Mouse (Mus musculus): ENCODE measurements around the gene Nalcn. TPM values are rescaled to one million over a fixed set of nuclear protein-coding genes. Genes with fewer than 3 reads are reported as not detected.

Gene Nalcn
- polyA plus RNA-seq, 1 experiment from 2014 or later: 14.1 TPM

DNA sequence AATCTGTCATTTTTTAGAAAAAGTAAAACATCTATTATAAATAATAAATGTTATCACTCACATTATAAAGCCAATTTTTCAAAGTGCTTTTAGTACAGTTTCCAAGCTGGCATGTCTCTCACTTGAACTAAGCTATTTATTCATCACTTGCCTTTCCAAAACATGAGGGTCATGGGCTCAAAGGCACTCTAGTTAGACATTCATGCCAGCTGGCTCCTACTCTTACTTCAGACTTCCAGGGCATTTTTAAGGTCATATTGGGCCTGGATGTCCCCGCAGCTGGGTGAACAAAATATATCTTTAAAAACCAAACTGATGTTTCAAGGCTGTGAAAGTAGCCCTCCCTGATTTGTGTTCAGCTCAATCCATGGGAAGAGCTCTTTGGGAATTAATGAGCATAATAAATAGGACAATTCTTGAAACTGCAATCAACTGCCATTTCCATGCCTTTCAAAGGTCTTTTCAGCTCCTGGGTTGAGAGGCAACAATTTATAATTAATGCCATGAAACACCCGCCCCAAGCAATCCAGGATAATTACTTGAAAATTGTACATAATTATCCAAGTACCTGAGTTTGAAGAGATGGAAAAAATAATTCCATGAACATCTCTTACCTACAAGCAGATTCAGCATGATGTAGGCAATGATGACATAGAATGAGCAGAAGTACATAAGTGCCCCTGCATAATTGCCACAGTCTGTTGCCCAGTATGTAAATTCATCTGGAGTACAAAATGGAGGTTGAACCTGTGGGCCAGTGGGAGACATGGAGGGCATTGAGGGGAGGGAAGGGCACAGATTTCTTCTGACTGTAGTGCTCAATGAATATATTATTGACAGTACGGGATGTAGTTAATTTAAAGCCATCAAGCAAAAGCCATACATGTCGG is 335.6 kb downstream of the Nalcn start:
- no peaks in the 10 kb centered on the region for H3K27me3 ChIP-seq (replicated peaks; ENCODE audit: control insufficient read depth, insufficient read depth, low read length)
- H3K27ac ChIP-seq (ENCODE audit: low read depth, low read length): no peak overlapping the region
- H3K4me1 ChIP-seq (ENCODE audit: control insufficient read depth, insufficient read depth, low read depth, low read length): no peaks in the 10 kb centered on the region
- WGBS: 77% methylated on average over 4 of the region's 4 CpGs
- H3K4me2 ChIP-seq (ENCODE audit: low read length): no peak overlapping the region
- H3K36me3 ChIP-seq (ENCODE audit: control insufficient read depth, insufficient read depth, low read length): peaks cover 6% of the 10 kb centered on the region; the same call in 1 of the 2 replicates
- ATAC-seq: no peak
- H3K9me3 ChIP-seq (ENCODE audit: control insufficient read depth, low read length): no peaks in the 10 kb centered on the region
- H3K4me3 ChIP-seq (ENCODE audit: low read length): no peak overlapping the region
- H3K9ac ChIP-seq (ENCODE audit: low read depth, low read length): no peak overlapping the region

DNA sequence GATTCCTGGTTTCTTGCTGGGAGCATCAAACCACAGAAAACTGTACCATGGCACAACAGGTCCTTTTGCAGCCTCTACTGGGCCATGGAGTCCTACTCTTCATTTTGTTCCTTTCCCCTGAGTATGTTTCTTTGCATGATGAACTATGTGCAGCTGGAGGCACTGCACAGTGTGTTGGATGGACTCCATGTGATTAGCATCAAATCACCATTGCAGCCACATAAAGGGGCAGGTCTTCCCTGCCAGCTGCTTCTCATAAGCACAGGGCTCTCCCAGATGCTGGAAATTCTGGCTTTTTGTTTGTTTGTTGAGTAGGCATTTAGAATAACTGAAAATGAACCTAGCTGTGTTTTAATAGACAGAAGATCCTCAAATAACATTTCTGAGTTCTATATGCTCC is 344.8 kb downstream of the Nalcn start:
- ATAC-seq: no peak

GRCm38 (mm10) chr14:123272121-123272520 is 354.8 kb downstream of the Nalcn start:
- Histone ChIP-seq H3K36me3 (ENCODE audit: control insufficient read depth, insufficient read depth, low read length) (no peaks in the 10 kb centered on the region), H3K9me3 (ENCODE audit: control insufficient read depth, low read length) (no peaks in the 10 kb centered on the region), H3K4me3 (ENCODE audit: low read length) (no peak overlapping the region), H3K4me1 (ENCODE audit: control insufficient read depth, insufficient read depth, low read depth, low read length) (no peaks in the 10 kb centered on the region), H3K9ac (ENCODE audit: low read depth, low read length) (no peak overlapping the region), H3K27ac (ENCODE audit: low read depth, low read length) (no peak overlapping the region), H3K4me2 (ENCODE audit: low read length) (no peak overlapping the region), H3K27me3 (replicated peaks; ENCODE audit: control insufficient read depth, insufficient read depth, low read length) (no peaks in the 10 kb centered on the region)
- 66% methylated on average over 2 of the region's 2 CpGs for WGBS
- no peak for ATAC-seq

More for the DNA sequence above, 344.8 kb downstream of the Nalcn start:
- Histone ChIP-seq H3K27ac (ENCODE audit: low read depth, low read length) (no peak overlapping the region), H3K27me3 (replicated peaks; ENCODE audit: control insufficient read depth, insufficient read depth, low read length) (no peaks in the 10 kb centered on the region), H3K4me3 (ENCODE audit: low read length) (no peak overlapping the region), H3K9me3 (ENCODE audit: control insufficient read depth, low read length) (no peaks in the 10 kb centered on the region), H3K36me3 (ENCODE audit: control insufficient read depth, insufficient read depth, low read length) (peaks cover 4% of the 10 kb centered on the region; the same call in 1 of the 2 replicates), H3K4me1 (ENCODE audit: control insufficient read depth, insufficient read depth, low read depth, low read length) (no peaks in the 10 kb centered on the region), H3K4me2 (ENCODE audit: low read length) (no peak overlapping the region), H3K9ac (ENCODE audit: low read depth, low read length) (no peak overlapping the region)

DNA sequence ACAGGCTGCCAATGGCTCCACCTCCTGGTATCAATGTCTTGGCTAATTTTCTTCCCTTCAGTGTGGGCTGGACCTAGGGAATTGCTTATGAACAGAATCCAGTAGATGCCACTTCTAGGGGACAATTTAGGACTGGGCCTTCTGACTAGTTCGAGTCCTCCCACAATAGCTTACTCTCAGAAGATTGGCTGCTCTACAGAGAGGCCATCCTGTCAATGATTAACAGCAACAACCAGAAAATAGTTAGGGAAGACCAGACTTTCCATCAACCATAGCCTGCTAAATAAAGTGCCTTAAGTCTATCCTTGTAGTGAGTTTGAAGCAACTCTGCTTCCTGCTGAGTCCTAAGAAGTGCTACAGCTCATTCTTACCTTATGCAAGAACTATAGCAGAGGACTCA is 386.2 kb downstream of the Nalcn start:
- Histone ChIP-seq H3K9me3 (ENCODE audit: control insufficient read depth, low read length) (no peaks in the 10 kb centered on the region), H3K4me3 (ENCODE audit: low read length) (no peak overlapping the region), H3K36me3 (ENCODE audit: control insufficient read depth, insufficient read depth, low read length) (no peaks in the 10 kb centered on the region), H3K4me1 (ENCODE audit: control insufficient read depth, insufficient read depth, low read depth, low read length) (no peaks in the 10 kb centered on the region), H3K4me2 (ENCODE audit: low read length) (no peak overlapping the region), H3K27ac (ENCODE audit: low read depth, low read length) (no peak overlapping the region), H3K27me3 (replicated peaks; ENCODE audit: control insufficient read depth, insufficient read depth, low read length) (no peaks in the 10 kb centered on the region), H3K9ac (ENCODE audit: low read depth, low read length) (no peak overlapping the region)
- 71% methylated on average over 1 of the region's 1 CpGs for WGBS
- no peak for ATAC-seq

DNA sequence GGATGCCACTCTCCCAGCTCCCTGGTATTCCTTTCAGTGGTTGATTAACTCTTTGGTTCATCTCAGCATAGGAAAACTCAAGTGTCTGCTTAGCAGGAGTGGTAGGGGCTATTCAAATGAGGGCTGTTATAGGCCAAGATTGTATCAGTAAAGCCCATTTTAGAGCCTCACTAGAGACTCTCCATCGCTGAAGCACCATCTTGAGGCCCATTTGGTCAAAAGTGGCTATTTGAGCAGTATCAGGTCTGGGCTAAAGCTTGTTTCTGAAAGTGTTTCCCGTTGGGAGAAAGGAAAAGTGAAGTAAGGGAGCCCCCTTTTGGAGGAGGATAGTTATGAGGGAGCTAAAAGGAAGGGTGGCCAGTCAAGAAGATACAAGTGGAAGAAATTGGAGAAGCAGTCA is 387.0 kb downstream of the Nalcn start:
- H3K36me3 ChIP-seq (ENCODE audit: control insufficient read depth, insufficient read depth, low read length): no peaks in the 10 kb centered on the region
- H3K9me3 ChIP-seq (ENCODE audit: control insufficient read depth, low read length): no peaks in the 10 kb centered on the region
- ATAC-seq: peak; percentile 65
- no peaks in the 10 kb centered on the region for H3K4me1 ChIP-seq (ENCODE audit: control insufficient read depth, insufficient read depth, low read depth, low read length)
- no peak overlapping the region for H3K27ac ChIP-seq (ENCODE audit: low read depth, low read length)
- WGBS: 9% methylated on average over 2 of the region's 2 CpGs
- no peaks in the 10 kb centered on the region for H3K27me3 ChIP-seq (replicated peaks; ENCODE audit: control insufficient read depth, insufficient read depth, low read length)
- no peak overlapping the region for H3K4me3 ChIP-seq (ENCODE audit: low read length)
- no peak overlapping the region for H3K9ac ChIP-seq (ENCODE audit: low read depth, low read length)
- no peak overlapping the region for H3K4me2 ChIP-seq (ENCODE audit: low read length)

GRCm38 (mm10) chr14:123237002-123237401 is 389.9 kb downstream of the Nalcn start:
- no peak overlapping the region for H3K4me3 ChIP-seq (ENCODE audit: low read length)
- WGBS: 80% methylated on average over 2 of the region's 2 CpGs
- no peak for ATAC-seq

DNA sequence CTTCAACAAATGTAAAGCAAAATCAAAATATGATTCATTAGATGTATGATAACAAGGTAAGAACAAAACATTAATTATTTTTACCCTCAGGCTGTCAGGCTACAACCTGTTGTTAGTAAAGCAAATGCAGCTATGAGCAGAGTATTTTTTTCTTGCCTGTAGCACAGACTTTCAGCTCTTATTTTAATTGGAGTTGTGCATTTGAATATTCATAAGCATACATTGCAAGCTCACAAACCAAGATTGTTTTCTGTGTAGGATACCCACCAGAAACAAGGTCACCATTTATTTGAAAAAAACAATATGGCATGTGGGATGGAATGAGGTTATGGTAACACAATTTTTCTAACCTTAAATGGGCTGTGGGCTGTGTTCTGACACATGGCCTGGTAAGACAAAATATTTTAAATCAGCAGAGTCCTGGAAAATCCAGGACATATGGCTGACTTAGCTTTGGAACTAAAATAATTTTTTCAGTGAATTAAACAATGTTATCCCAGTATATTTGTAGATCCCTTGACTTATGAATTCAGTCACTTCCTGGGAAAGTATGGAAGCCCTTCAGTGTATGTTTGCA is 394.2 kb downstream of the Nalcn start:
- H3K9ac ChIP-seq (ENCODE audit: low read depth, low read length): no peak overlapping the region
- no peak overlapping the region for H3K4me2 ChIP-seq (ENCODE audit: low read length)
- H3K4me1 ChIP-seq (ENCODE audit: control insufficient read depth, insufficient read depth, low read depth, low read length): no peaks in the 10 kb centered on the region
- ATAC-seq: no peak
- no peak overlapping the region for H3K27ac ChIP-seq (ENCODE audit: low read depth, low read length)
- no peaks in the 10 kb centered on the region for H3K36me3 ChIP-seq (ENCODE audit: control insufficient read depth, insufficient read depth, low read length)
- no peaks in the 10 kb centered on the region for H3K27me3 ChIP-seq (replicated peaks; ENCODE audit: control insufficient read depth, insufficient read depth, low read length)
- H3K4me3 ChIP-seq (ENCODE audit: low read length): no peak overlapping the region
- no peaks in the 10 kb centered on the region for H3K9me3 ChIP-seq (ENCODE audit: control insufficient read depth, low read length)

More at GRCm38 (mm10) chr14:123237002-123237401, 389.9 kb downstream of the Nalcn start:
- Histone ChIP-seq H3K27me3 (replicated peaks; ENCODE audit: control insufficient read depth, insufficient read depth, low read length) (no peaks in the 10 kb centered on the region), H3K36me3 (ENCODE audit: control insufficient read depth, insufficient read depth, low read length) (no peaks in the 10 kb centered on the region), H3K9me3 (ENCODE audit: control insufficient read depth, low read length) (no peaks in the 10 kb centered on the region), H3K4me2 (ENCODE audit: low read length) (no peak overlapping the region), H3K4me1 (ENCODE audit: control insufficient read depth, insufficient read depth, low read depth, low read length) (no peaks in the 10 kb centered on the region), H3K9ac (ENCODE audit: low read depth, low read length) (no peak overlapping the region), H3K27ac (ENCODE audit: low read depth, low read length) (no peak overlapping the region)

Other genes with a start within 250 kb of the Nalcn start
- 4.0 and 4.1 TPM in 2 replicates for gene Itgbl1, start 32.8 kb upstream of the Nalcn start, polyA plus RNA-seq (2015; fragmentation: Nextera tagmentation; extraction: Ambion mirVana)